Mouse (Mus musculus): Measurements from ENCODE around the gene Dync1i1. TPM values are rescaled to one million over a fixed set of nuclear protein-coding genes. Genes with fewer than 3 reads are reported as not detected.

Gene Dync1i1
- polyA plus RNA-seq, 1 experiment from 2014 or later, result 4.5 TPM

DNA sequence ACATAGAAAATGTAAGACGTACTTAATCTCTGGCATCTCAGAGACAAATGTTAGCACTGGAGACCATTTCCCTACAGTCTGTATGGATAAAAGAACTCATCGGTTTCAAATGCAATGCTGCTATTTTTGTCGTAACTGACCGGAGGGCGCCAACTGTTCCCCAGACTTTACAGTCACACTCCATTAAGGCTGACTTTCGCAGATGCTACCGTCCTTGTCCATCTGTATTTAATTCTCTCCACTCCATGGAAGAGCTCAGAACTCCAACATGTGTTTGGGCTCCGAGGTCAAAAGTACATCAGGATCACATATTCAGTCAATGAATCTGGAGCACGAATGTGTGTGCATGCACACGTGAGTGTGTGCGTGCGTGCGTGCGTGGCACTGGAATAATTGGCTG lies 58.4 kb downstream of the Dync1i1 start:
- 86% methylated on average over 14 of the region's 14 CpGs for WGBS
- H3K9me3 ChIP-seq (replicated peaks), result no peaks in the 10 kb centered on the region

GRCm38 (mm10) chr6:5790607-5791006 lies 65.2 kb downstream of the Dync1i1 start:
- no peak overlapping the region for H3K9ac ChIP-seq
- no peak overlapping the region for H3K4me3 ChIP-seq
- no peaks in the 10 kb centered on the region for H3K36me3 ChIP-seq
- ATAC-seq (ENCODE audit: low FRiP score), result no peak
- no peak overlapping the region for H3K27ac ChIP-seq
- H3K27me3 ChIP-seq, result no peaks in the 10 kb centered on the region
- H3K9me3 ChIP-seq (replicated peaks), result no peaks in the 10 kb centered on the region
- no peak overlapping the region for H3K4me2 ChIP-seq (replicated peaks)
- WGBS, result 54% methylated on average over 7 of the region's 7 CpGs
- H3K4me1 ChIP-seq, result no peaks in the 10 kb centered on the region

More for the DNA sequence above, 58.4 kb downstream of the Dync1i1 start:
- Histone ChIP-seq H3K4me1 (no peaks in the 10 kb centered on the region), H3K27ac (no peak overlapping the region), H3K27me3 (no peaks in the 10 kb centered on the region), H3K4me2 (replicated peaks) (no peak overlapping the region), H3K4me3 (no peak overlapping the region), H3K36me3 (no peaks in the 10 kb centered on the region), H3K9ac (no peak overlapping the region)
- no peak for ATAC-seq (ENCODE audit: low FRiP score)

DNA sequence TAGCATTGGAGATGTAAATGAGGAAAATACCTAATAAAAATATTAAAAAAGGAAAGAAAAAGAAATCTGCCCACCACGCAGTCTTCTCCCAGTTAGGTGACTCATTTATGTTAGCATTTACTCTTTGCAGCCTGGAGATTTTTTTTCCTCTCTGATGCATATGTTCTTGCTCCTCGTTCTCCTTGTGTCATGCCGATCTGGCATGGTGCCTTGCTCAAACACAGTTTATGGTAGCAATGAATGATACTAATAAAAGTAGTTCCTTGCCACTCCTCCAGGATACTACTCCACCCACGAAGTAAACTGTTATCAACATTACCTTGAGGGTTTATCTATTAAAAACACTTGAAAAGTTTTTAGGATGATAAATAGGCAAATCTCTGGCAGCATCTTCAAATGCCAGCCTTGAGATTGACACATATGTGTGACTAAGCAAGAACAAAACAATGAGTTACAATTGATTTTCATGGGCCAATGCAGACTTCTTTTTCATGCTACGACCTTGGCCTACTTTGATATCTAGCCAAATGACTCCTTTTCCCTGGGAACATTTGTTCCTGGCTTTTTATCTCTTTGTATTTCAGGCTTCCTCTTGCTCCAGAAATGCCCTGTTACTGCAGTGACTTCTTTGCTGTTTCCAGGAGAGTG lies 68.8 kb downstream of the Dync1i1 start:
- H3K27ac ChIP-seq, result no peak overlapping the region
- H3K4me2 ChIP-seq (replicated peaks), result no peak overlapping the region

GRCm38 (mm10) chr6:5795314-5795713 lies 69.9 kb downstream of the Dync1i1 start:
- no peak overlapping the region for H3K4me3 ChIP-seq

More for the DNA sequence above, 68.8 kb downstream of the Dync1i1 start:
- no peaks in the 10 kb centered on the region for H3K36me3 ChIP-seq
- H3K4me1 ChIP-seq, result no peaks in the 10 kb centered on the region
- H3K27me3 ChIP-seq, result no peaks in the 10 kb centered on the region
- no peak for ATAC-seq (ENCODE audit: low FRiP score)
- no peak overlapping the region for H3K9ac ChIP-seq
- no peak overlapping the region for H3K4me3 ChIP-seq
- no peaks in the 10 kb centered on the region for H3K9me3 ChIP-seq (replicated peaks)
- 62% methylated on average over 5 of the region's 5 CpGs for WGBS

DNA sequence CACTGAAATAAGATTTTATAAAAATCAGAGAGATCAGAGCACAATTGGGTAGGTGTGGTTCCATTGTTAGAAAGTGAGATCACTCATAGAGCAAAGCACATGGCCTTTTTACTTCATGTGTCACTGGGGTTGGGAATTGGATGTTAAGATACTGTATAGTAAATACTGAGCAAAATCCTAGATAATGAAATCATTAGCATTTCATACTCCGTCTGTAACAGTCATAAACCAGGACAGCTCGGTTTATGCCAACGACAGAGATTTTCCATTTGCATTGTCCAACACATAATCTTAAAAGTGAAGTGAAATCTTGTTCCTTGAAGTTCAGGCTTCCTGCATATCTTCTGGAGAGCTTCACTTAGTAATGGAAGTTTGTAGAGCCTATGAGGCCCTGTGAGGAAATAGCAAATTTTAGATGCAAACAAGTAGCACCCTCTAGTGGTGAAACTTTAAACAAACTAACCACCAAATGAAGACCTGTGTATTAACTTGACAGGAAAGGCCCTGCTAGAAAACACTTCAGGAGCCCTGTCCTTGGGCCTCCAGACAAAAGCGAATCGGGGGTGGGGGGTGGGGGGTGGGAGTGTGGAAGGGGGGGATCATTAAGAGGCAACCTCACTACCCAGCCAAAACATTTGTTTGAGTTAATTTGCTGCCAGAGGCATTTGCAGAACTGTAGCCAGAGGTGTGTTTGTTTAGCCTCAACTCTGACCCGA lies 76.8 kb downstream of the Dync1i1 start:
- H3K4me1 ChIP-seq, result no peaks in the 10 kb centered on the region
- no peaks in the 10 kb centered on the region for H3K36me3 ChIP-seq
- no peaks in the 10 kb centered on the region for H3K9me3 ChIP-seq (replicated peaks)
- H3K27me3 ChIP-seq, result no peaks in the 10 kb centered on the region
- no peak overlapping the region for H3K4me3 ChIP-seq
- H3K27ac ChIP-seq, result no peak overlapping the region
- ATAC-seq (ENCODE audit: low FRiP score), result peak; percentile 69; the same call in 1 of the 2 replicates
- WGBS, result 55% methylated on average over 6 of the region's 6 CpGs
- no peak overlapping the region for H3K4me2 ChIP-seq (replicated peaks)
- H3K9ac ChIP-seq, result no peak overlapping the region

More at GRCm38 (mm10) chr6:5795314-5795713, 69.9 kb downstream of the Dync1i1 start:
- 90% methylated on average over 2 of the region's 2 CpGs for WGBS
- no peak for ATAC-seq (ENCODE audit: low FRiP score)
- Histone ChIP-seq H3K4me1 (no peaks in the 10 kb centered on the region), H3K9me3 (replicated peaks) (no peaks in the 10 kb centered on the region), H3K4me2 (replicated peaks) (no peak overlapping the region), H3K27ac (no peak overlapping the region), H3K27me3 (no peaks in the 10 kb centered on the region), H3K36me3 (no peaks in the 10 kb centered on the region), H3K9ac (no peak overlapping the region)

GRCm38 (mm10) chr6:5802840-5803491 lies 77.5 kb downstream of the Dync1i1 start:
- Histone ChIP-seq H3K4me1 (no peaks in the 10 kb centered on the region), H3K9me3 (replicated peaks) (no peaks in the 10 kb centered on the region), H3K27me3 (no peaks in the 10 kb centered on the region), H3K27ac (no peak overlapping the region), H3K36me3 (no peaks in the 10 kb centered on the region), H3K9ac (no peak overlapping the region), H3K4me2 (replicated peaks) (no peak overlapping the region), H3K4me3 (no peak overlapping the region)
- WGBS, result 68% methylated on average over 11 of the region's 11 CpGs
- ATAC-seq (ENCODE audit: low FRiP score), result no peak

GRCm38 (mm10) chr6:5808008-5808421 lies 82.6 kb downstream of the Dync1i1 start:
- no peak for ATAC-seq (ENCODE audit: low FRiP score)
- WGBS, result 66% methylated on average over 3 of the region's 3 CpGs

GRCm38 (mm10) chr6:5812076-5812475 lies 86.6 kb downstream of the Dync1i1 start:
- H3K36me3 ChIP-seq, result no peaks in the 10 kb centered on the region
- H3K4me3 ChIP-seq, result no peak overlapping the region
- H3K27me3 ChIP-seq, result no peaks in the 10 kb centered on the region
- H3K4me2 ChIP-seq (replicated peaks), result no peak overlapping the region
- H3K4me1 ChIP-seq, result no peaks in the 10 kb centered on the region
- H3K9ac ChIP-seq, result no peak overlapping the region
- WGBS, result 53% methylated on average over 1 of the region's 1 CpGs
- no peak for ATAC-seq (ENCODE audit: low FRiP score)
- no peak overlapping the region for H3K27ac ChIP-seq
- H3K9me3 ChIP-seq (replicated peaks), result no peaks in the 10 kb centered on the region

More at GRCm38 (mm10) chr6:5808008-5808421, 82.6 kb downstream of the Dync1i1 start:
- Histone ChIP-seq H3K27me3 (no peaks in the 10 kb centered on the region), H3K4me3 (no peak overlapping the region), H3K4me1 (no peaks in the 10 kb centered on the region), H3K9ac (no peak overlapping the region), H3K9me3 (replicated peaks) (no peaks in the 10 kb centered on the region), H3K27ac (no peak overlapping the region), H3K4me2 (replicated peaks) (no peak overlapping the region), H3K36me3 (no peaks in the 10 kb centered on the region)

DNA sequence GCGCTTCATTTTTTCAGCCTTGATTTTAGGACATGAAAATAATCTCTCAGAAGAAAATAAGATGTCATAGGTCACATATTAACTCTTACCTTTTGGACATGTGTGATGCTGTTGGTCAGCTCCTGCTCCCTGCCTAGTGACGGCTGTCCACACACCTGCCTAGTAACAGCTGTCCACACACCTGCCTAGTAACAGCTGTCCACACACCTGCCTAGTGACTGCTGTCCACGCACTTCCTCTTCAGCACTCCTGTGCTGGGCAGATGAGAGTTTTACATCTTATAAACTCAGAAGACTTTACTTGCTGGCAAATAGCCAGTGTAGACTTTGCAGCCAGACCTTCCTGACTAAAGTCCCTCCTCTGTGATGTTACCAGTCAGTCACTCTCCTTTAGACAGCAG lies 94.2 kb downstream of the Dync1i1 start:
- 80% methylated on average over 3 of the region's 3 CpGs for WGBS
- no peak overlapping the region for H3K4me2 ChIP-seq (replicated peaks)

GRCm38 (mm10) chr6:5825461-5825860 lies 100.0 kb downstream of the Dync1i1 start:
- H3K9me3 ChIP-seq (replicated peaks), result no peaks in the 10 kb centered on the region
- no peak overlapping the region for H3K4me2 ChIP-seq (replicated peaks)
- H3K4me3 ChIP-seq, result no peak overlapping the region
- ATAC-seq (ENCODE audit: low FRiP score), result no peak
- 0 out of 2 replicates have a peak, but pooled peaks cover 4% of the 10 kb centered on the region for H3K4me1 ChIP-seq
- H3K9ac ChIP-seq, result no peak overlapping the region
- WGBS, result 92% methylated on average over 3 of the region's 3 CpGs
- H3K27ac ChIP-seq, result no peak overlapping the region
- H3K36me3 ChIP-seq, result no peaks in the 10 kb centered on the region
- H3K27me3 ChIP-seq, result no peaks in the 10 kb centered on the region

More for the DNA sequence above, 94.2 kb downstream of the Dync1i1 start:
- Histone ChIP-seq H3K4me3 (no peak overlapping the region), H3K36me3 (no peaks in the 10 kb centered on the region), H3K9me3 (replicated peaks) (no peaks in the 10 kb centered on the region), H3K4me1 (no peaks in the 10 kb centered on the region), H3K27ac (no peak overlapping the region), H3K9ac (no peak overlapping the region), H3K27me3 (no peaks in the 10 kb centered on the region)
- ATAC-seq (ENCODE audit: low FRiP score), result no peak

DNA sequence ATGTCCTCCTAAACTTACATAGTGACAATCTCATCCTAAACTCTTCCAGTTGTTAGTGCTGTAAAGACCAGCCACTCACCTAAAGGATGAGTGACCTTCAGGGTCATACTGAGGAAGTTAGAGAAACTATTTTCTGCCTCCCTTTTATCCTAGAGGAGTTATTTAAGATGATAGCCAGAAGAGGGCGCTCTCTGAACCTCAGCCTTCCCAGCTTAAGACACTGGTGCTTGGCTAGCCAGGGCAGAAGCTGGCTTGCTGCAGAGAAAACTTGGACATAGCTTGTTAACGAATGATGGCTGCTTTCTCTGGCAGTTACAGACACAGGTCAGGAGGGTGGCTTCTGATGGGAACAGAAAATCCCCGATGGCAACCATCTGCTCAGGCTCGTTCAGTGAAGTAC lies 101.6 kb downstream of the Dync1i1 start:
- 54% methylated on average over 4 of the region's 4 CpGs for WGBS
- no peak for ATAC-seq (ENCODE audit: low FRiP score)
- no peaks in the 10 kb centered on the region for H3K27me3 ChIP-seq

DNA sequence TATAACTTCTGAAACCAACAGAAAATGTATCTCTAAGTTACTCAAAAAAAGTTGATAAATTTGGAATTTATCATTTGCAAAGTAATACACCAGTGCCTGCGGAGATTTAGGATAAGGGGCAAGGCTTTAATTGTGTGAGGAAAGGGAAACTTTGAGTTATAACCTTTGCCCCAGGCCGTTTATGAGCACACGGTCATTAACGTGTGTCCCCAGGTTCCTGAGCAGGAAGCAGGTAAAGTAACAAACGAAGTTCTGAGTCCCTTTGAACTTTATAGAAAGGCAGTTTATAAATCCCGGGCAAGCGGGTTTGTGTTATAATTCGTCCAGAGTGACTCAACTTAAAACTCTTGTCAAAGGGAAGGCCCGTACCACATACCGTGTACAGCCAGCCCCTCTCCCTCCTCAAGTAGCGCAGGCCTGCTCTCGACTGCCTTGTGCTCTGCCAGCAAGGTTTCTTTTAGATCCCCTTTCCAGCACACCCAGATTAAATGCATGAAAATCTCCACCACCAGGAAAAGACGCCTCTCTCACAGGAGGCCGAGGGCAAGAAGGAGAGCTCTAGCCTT lies 103.1 kb downstream of the Dync1i1 start:
- Histone ChIP-seq H3K9me3 (replicated peaks) (no peaks in the 10 kb centered on the region), H3K4me2 (replicated peaks) (no peak overlapping the region), H3K27ac (no peak overlapping the region), H3K36me3 (no peaks in the 10 kb centered on the region), H3K9ac (no peak overlapping the region), H3K27me3 (no peaks in the 10 kb centered on the region), H3K4me3 (no peak overlapping the region), H3K4me1 (0 out of 2 replicates have a peak, but pooled peaks cover 4% of the 10 kb centered on the region)
- ATAC-seq (ENCODE audit: low FRiP score), result no peak
- WGBS, result 71% methylated on average over 14 of the region's 14 CpGs

More for the DNA sequence above, 101.6 kb downstream of the Dync1i1 start:
- H3K9ac ChIP-seq, result no peak overlapping the region
- H3K9me3 ChIP-seq (replicated peaks), result no peaks in the 10 kb centered on the region
- H3K4me2 ChIP-seq (replicated peaks), result no peak overlapping the region
- H3K27ac ChIP-seq, result no peak overlapping the region
- H3K4me3 ChIP-seq, result no peak overlapping the region
- no peaks in the 10 kb centered on the region for H3K36me3 ChIP-seq
- H3K4me1 ChIP-seq, result 0 out of 2 replicates have a peak, but pooled peaks cover 4% of the 10 kb centered on the region
